Mouse (Mus musculus) hindbrain, embryonic 11.5 days (tissue): ENCODE data around the gene Fah. TPM values are rescaled to one million over a fixed set of nuclear protein-coding genes. Genes with fewer than 3 reads are reported as not detected.

Experiments used
- ATAC-seq: fragments of 200-750 bp; cut with Nextera tagmentation; 2 replicates; pipeline ENCODE4 v1.8.0; 2017; ENCODE audit warnings: mild to moderate bottlenecking, moderate TSS enrichment, moderate library complexity; ENCODE audit not compliant: low FRiP score
- DNase-seq: peaks from one replicate; pipeline ENCODE4 v3.0.0-alpha.2; 2015; ENCODE audit warnings: low spot score
- H3K27ac ChIP-seq: fragments of 300-500 bp; sonication (generic); 2 replicates; pipeline ENCODE4 v1.5.1; 2014; ENCODE audit warnings: mild to moderate bottlenecking, low read depth, low read length
- H3K27me3 ChIP-seq: fragments of 300-500 bp; sonication (generic); 2 replicates; pipeline ENCODE4 v1.6.1; 2014; ENCODE audit warnings: mild to moderate bottlenecking, low read length, moderate library complexity, mixed read lengths; ENCODE audit not compliant: control insufficient read depth, insufficient read depth
- H3K36me3 ChIP-seq: fragments of 300-500 bp; sonication (generic); 2 replicates; pipeline ENCODE4 v1.6.1; 2014; ENCODE audit warnings: mild to moderate bottlenecking, low read length, moderate library complexity, mixed read lengths; ENCODE audit not compliant: control insufficient read depth, insufficient read depth
- H3K4me1 ChIP-seq: fragments of 300-500 bp; sonication (generic); replicated peaks from 2 replicates; pipeline ENCODE4 v1.6.1; 2014; ENCODE audit warnings: low read length, mixed read lengths; ENCODE audit not compliant: control insufficient read depth, insufficient read depth
- H3K4me2 ChIP-seq: fragments of 300-500 bp; sonication (generic); replicated peaks from 2 replicates; pipeline ENCODE4 v1.6.1; 2014; ENCODE audit warnings: mild to moderate bottlenecking, low read depth, low read length
- H3K4me3 ChIP-seq: fragments of 300-500 bp; sonication (generic); 2 replicates; pipeline ENCODE4 v1.5.1; 2014; ENCODE audit warnings: low read depth, low read length
- H3K9ac ChIP-seq: fragments of 300-500 bp; sonication (generic); 2 replicates; pipeline ENCODE4 v1.6.1; 2014; ENCODE audit warnings: low read depth, low read length
- H3K9me3 ChIP-seq: fragments of 300-500 bp; sonication (generic); 2 replicates; pipeline ENCODE4 v1.6.1; 2016; ENCODE audit warnings: low read length; ENCODE audit not compliant: control insufficient read depth
- WGBS: fragments of 180-500 bp; shearing (Covaris S2); extraction: QIAGEN DNeasy Blood & Tissue Kit; methylation state at CpG from one replicate; pipeline ENCODE4 v1.1.7; 2014; 5-methylcytosine and 5-hydroxymethylcytosine counted together
- polyA plus RNA-seq: library from polyadenylated mRNA; unstranded; fragments of >200 nt; fragmentation: Nextera tagmentation; extraction: Ambion mirVana; gene quantifications from 2 replicates; pipeline ENCODE4 v1.2.1, GENCODE M21; 2014

Gene Fah
- polyA plus RNA-seq, 1 experiment from 2014 or later: 4.0 TPM

GRCm38 (mm10) chr7:84587101-84587783, 19.3 kb downstream of the Fah start:
- Histone ChIP-seq H3K9ac (no peak overlapping the region), H3K27me3 (no peaks in the 10 kb centered on the region), H3K27ac (no peak overlapping the region), H3K36me3 (no peaks in the 10 kb centered on the region), H3K4me2 (no peak overlapping the region), H3K4me3 (no peak overlapping the region), H3K9me3 (no peaks in the 10 kb centered on the region), H3K4me1 (no peaks in the 10 kb centered on the region)
- ATAC-seq (peak; percentile 36; the same call in 1 of the 2 replicates), DNase-seq (no peak)
- 88% methylated on average over 5 of the region's 5 CpGs for WGBS

DNA sequence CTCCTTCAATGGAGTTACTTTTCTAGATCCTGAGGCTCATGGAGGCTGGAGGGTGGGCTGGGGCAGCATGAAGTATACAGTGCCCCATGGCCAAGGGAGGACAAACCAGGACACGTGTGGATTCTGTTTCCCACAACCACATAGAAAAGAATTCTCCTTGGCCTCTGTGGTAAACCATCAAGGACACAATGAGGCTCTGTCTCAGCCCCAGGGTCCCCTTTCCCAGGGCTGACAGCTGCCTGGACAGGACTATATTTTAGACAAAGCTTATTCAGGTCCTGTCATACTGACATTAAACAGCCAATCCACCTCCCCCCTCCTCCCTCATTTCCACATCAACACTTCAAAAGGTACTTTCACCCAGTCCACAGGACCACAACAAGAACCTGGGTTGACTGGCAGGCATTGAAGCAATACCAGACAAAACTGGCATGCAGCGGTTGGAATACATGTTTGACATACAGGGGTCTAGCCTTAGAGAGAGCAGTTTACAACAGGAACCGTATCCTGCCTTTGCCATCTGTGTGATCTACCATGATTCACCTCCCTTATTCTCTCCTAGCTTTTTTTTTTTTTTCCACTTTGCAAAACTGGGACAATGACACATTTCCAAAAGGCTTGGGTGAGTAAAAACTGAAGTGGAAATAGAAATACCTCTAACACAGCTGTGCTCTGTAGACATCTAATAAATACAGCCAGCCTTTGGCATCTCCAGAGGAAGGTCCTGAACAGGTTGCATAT, 20.0 kb downstream of the Fah start:
- Histone ChIP-seq H3K4me3 (no peak overlapping the region), H3K27ac (no peak overlapping the region), H3K4me2 (no peak overlapping the region), H3K4me1 (no peaks in the 10 kb centered on the region), H3K9ac (no peak overlapping the region), H3K27me3 (no peaks in the 10 kb centered on the region), H3K9me3 (no peaks in the 10 kb centered on the region), H3K36me3 (no peaks in the 10 kb centered on the region)
- ATAC-seq (peak; percentile 20; the same call in 1 of the 2 replicates), DNase-seq (no peak)
- WGBS: 59% methylated on average over 3 of the region's 3 CpGs

GRCm38 (mm10) chr7:84585086-84585485, 21.4 kb downstream of the Fah start:
- H3K9ac ChIP-seq: no peak overlapping the region
- H3K4me2 ChIP-seq: no peak overlapping the region
- H3K4me3 ChIP-seq: no peak overlapping the region
- no peak overlapping the region for H3K27ac ChIP-seq
- H3K36me3 ChIP-seq: no peaks in the 10 kb centered on the region
- WGBS: 90% methylated on average over 4 of the region's 4 CpGs
- H3K27me3 ChIP-seq: no peaks in the 10 kb centered on the region
- no peaks in the 10 kb centered on the region for H3K9me3 ChIP-seq
- no peak for ATAC-seq
- no peaks in the 10 kb centered on the region for H3K4me1 ChIP-seq
- DNase-seq: no peak

- no peaks in the 10 kb centered on the region for H3K27me3 ChIP-seq
- H3K4me2 ChIP-seq: no peak overlapping the region
- H3K36me3 ChIP-seq: no peaks in the 10 kb centered on the region
- no peak overlapping the region for H3K27ac ChIP-seq
- WGBS: 67% methylated on average over 1 of the region's 1 CpGs
- H3K9me3 ChIP-seq: no peaks in the 10 kb centered on the region
- DNase-seq: no peak
- H3K4me1 ChIP-seq: no peaks in the 10 kb centered on the region
- no peak overlapping the region for H3K9ac ChIP-seq
- no peak overlapping the region for H3K4me3 ChIP-seq
- ATAC-seq: no peak
Observed at GRCm38 (mm10) chr7:84579769-84580168, 26.8 kb downstream of the Fah start.

- no peak overlapping the region for H3K4me2 ChIP-seq
- no peak overlapping the region for H3K27ac ChIP-seq
- H3K4me3 ChIP-seq: no peak overlapping the region
- no peaks in the 10 kb centered on the region for H3K9me3 ChIP-seq
- no peaks in the 10 kb centered on the region for H3K4me1 ChIP-seq
- H3K27me3 ChIP-seq: no peaks in the 10 kb centered on the region
- no peaks in the 10 kb centered on the region for H3K36me3 ChIP-seq
- no peak overlapping the region for H3K9ac ChIP-seq
- 100% methylated on average over 1 of the region's 1 CpGs for WGBS
- ATAC-seq (no peak), DNase-seq (no peak)
Observed at GRCm38 (mm10) chr7:84578841-84579240, 27.7 kb downstream of the Fah start.

GRCm38 (mm10) chr7:84577034-84577433, 29.5 kb downstream of the Fah start:
- no peaks in the 10 kb centered on the region for H3K9me3 ChIP-seq
- no peak overlapping the region for H3K27ac ChIP-seq
- DNase-seq (no peak), ATAC-seq (no peak; the same call in 1 of the 2 replicates)
- no peak overlapping the region for H3K4me2 ChIP-seq
- 84% methylated on average over 2 of the region's 2 CpGs for WGBS
- H3K4me3 ChIP-seq: no peak overlapping the region
- no peaks in the 10 kb centered on the region for H3K27me3 ChIP-seq
- H3K4me1 ChIP-seq: no peaks in the 10 kb centered on the region
- H3K36me3 ChIP-seq: no peaks in the 10 kb centered on the region
- H3K9ac ChIP-seq: no peak overlapping the region

GRCm38 (mm10) chr7:84566200-84566599, 40.3 kb downstream of the Fah start:
- Histone ChIP-seq H3K27ac (no peak overlapping the region), H3K4me1 (no peaks in the 10 kb centered on the region), H3K4me2 (no peak overlapping the region), H3K36me3 (no peaks in the 10 kb centered on the region), H3K4me3 (no peak overlapping the region), H3K27me3 (no peaks in the 10 kb centered on the region), H3K9ac (no peak overlapping the region), H3K9me3 (no peaks in the 10 kb centered on the region)
- DNase-seq (no peak), ATAC-seq (no peak; the same call in 1 of the 2 replicates)
- WGBS: 75% methylated on average over 6 of the region's 6 CpGs

- H3K9me3 ChIP-seq: no peaks in the 10 kb centered on the region
- H3K4me1 ChIP-seq: no peaks in the 10 kb centered on the region
- H3K4me3 ChIP-seq: no peak overlapping the region
- WGBS: 87% methylated on average over 3 of the region's 3 CpGs
- no peaks in the 10 kb centered on the region for H3K36me3 ChIP-seq
- no peak overlapping the region for H3K9ac ChIP-seq
- no peaks in the 10 kb centered on the region for H3K27me3 ChIP-seq
- DNase-seq (no peak), ATAC-seq (no peak)
- H3K27ac ChIP-seq: no peak overlapping the region
- no peak overlapping the region for H3K4me2 ChIP-seq
Observed at GRCm38 (mm10) chr7:84564236-84564635, 42.3 kb downstream of the Fah start.

DNA sequence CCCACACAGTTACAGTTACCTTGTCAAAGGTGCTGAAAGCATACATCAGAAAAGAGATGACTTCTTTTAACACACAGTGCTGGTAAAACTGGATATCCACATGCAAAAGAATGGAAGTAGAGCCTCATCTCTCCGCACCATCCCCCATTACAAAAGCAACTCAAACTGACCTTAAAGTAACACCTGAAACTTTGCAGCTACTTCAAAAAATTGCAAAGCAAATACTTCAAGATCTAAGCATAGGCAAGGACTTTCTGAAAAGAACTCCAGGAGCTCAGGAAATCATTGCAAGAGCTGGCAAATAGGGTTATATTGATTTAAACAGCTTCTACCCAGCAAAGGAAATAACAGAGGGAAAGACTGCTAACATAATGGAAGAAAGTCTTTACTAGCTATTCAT, 46.0 kb downstream of the Fah start:
- H3K27me3 ChIP-seq: no peaks in the 10 kb centered on the region
- WGBS: 97% methylated on average over 1 of the region's 1 CpGs
- no peaks in the 10 kb centered on the region for H3K9me3 ChIP-seq
- no peak for DNase-seq
- no peak overlapping the region for H3K4me2 ChIP-seq
- no peak overlapping the region for H3K4me3 ChIP-seq
- H3K36me3 ChIP-seq: no peaks in the 10 kb centered on the region
- ATAC-seq: no peak
- H3K27ac ChIP-seq: no peak overlapping the region
- H3K4me1 ChIP-seq: no peaks in the 10 kb centered on the region
- H3K9ac ChIP-seq: no peak overlapping the region
